Mouse (Mus musculus) G1E (cell line): ENCODE measurements around the gene Egfl8.

Experiments used
- CTCF ChIP-seq: IDR thresholded peaks from 2 replicates; pipeline ENCODE4 v1.5.1; 2012; ENCODE audit warnings: low read depth, low read length, inconsistent platforms, mixed read lengths
- GATA1 ChIP-seq: IDR thresholded peaks from 2 replicates; pipeline ENCODE4 v1.6.1; 2012; ENCODE audit warnings: borderline replicate concordance, low read length, inconsistent platforms, mixed read lengths

- TF ChIP-seq CTCF (no peak), GATA1 (no peak)
Measured at GRCm38 (mm10) chr17:34645256-34645829, 29.6 kb upstream of the Egfl8 start.
